Mouse (Mus musculus) spleen, adult 2 months (tissue): Measurements from ENCODE around the gene L3mbtl1.

Experiments
- CTCF ChIP-seq: fragments of 200-500 bp; IDR thresholded peaks from 2 replicates; pipeline ENCODE4 v1.5.1; 2011; ENCODE audit warnings: mild to moderate bottlenecking, inconsistent platforms; ENCODE audit not compliant: insufficient read depth, insufficient read length, insufficient replicate concordance; ENCODE audit errors: extremely low read depth
- POLR2A ChIP-seq: fragments of 200-500 bp; IDR thresholded peaks from 2 replicates; pipeline ENCODE4 v1.6.1; 2011; ENCODE audit warnings: low read depth, low read length, inconsistent platforms

- TF ChIP-seq POLR2A: no peak
- TF ChIP-seq CTCF: no peak
Observed at GRCm38 (mm10) chr2:162992084-162992437, 48.8 kb downstream of the L3mbtl1 start.
